Mouse (Mus musculus): Measurements from ENCODE around the gene Apoa2. TPM values are rescaled to one million over a fixed set of nuclear protein-coding genes. Genes with fewer than 3 reads are reported as not detected.
A peak's percentile ranks its signal among the peaks of the same experiment; 100 is the strongest.

Apoa2 gene
- total and polyA plus RNA-seq, 2 experiments from 2014 or later, result 4.5 to 14.5 TPM

DNA sequence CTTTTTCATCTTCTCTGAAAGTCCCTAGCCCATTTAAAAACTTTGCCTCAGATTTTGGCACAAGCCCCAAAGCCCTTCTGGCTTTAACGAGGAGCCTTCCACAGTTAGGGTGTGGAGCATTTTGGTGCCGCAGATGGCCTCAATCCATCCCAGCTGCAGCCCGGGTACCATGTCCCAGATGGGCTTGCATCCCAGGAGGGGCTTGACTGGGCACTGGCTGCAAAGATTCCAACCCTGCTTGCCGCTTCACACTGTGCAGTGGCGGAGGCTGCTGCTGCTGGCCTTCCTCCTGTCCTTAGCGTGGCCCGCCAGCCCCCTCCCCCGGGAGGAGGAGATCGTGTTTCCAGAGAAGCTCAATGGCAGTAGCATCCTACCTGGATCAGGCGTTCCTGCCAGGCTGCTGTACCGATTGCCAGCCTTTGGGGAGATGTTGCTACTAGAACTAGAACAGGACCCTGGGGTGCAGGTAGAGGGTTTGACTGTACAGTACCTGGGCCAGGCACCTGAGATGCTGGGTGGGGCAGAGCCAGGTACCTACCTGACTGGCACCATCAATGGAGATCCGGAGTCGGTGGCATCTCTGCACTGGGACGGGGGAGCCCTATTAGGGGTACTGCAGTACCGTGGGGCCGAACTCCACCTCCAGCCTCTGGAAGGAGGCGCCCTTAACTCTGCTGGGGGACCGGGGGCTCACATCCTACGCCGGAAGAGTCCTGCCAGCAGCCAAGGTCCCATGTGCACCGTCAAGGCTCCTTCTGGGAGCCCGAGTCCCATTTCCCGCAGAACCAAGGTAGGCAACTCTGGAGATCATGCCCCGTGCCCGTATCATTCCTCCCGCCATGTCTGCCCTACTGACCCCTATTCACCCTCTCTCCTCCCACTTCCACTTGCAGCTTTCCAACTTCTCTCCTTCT, 26.1 kb downstream of the Apoa2 start, which contains the start of gene Ndufs2:
TSS of gene Ndufs2 (minus strand) at position 709 of the 914 bp plus-strand sequence.
- Histone ChIP-seq H3K4me3 (ENCODE audit: low read depth, low read length) (peak within 1 kb of the TSS; percentile 50), H3K36me3 (replicated peaks; ENCODE audit: control insufficient read depth, insufficient read depth, low read length) (peaks cover 5% of the 10 kb centered on the region; the same call in 1 of the 2 replicates), H3K4me1 (ENCODE audit: control insufficient read depth, insufficient read depth) (peaks cover 14% of the 10 kb centered on the region), H3K4me2 (ENCODE audit: low read depth, low read length) (peak within 1 kb of the TSS; percentile 65), H3K27me3 (ENCODE audit: control insufficient read depth, insufficient read depth, low read length) (no peaks in the 10 kb centered on the region), H3K9me3 (replicated peaks; ENCODE audit: control insufficient read depth, low read length) (no peaks in the 10 kb centered on the region), H3K9ac (replicated peaks; ENCODE audit: low read depth, low read length) (peak within 1 kb of the TSS; percentile 53), H3K27ac (ENCODE audit: low read depth) (peak within 1 kb of the TSS; percentile 93)
- no peak for TF ChIP-seq EP300 (IDR thresholded peaks at IDR 0.05; ENCODE audit: low read depth)
- TF ChIP-seq CTCF (IDR thresholded peaks at IDR 0.05; ENCODE audit: low read depth), result no peak
- no peak for DNase-seq (ENCODE audit: low spot score)
- 31% methylated on average over 26 of the region's 26 CpGs for WGBS
- ATAC-seq (ENCODE audit: insufficient read depth, low read depth), result no peak

- no peak for DNase-seq (ENCODE audit: low spot score)
- peaks cover 5% of the 10 kb centered on the region; the same call in 1 of the 2 replicates for H3K36me3 ChIP-seq (replicated peaks; ENCODE audit: control insufficient read depth, insufficient read depth, low read length)
- ATAC-seq (ENCODE audit: insufficient read depth, low read depth), result no peak
- H3K27me3 ChIP-seq (ENCODE audit: control insufficient read depth, insufficient read depth, low read length), result no peaks in the 10 kb centered on the region
- peak overlapping the region; percentile 65 for H3K4me2 ChIP-seq (ENCODE audit: low read depth, low read length)
- H3K9ac ChIP-seq (replicated peaks; ENCODE audit: low read depth, low read length), result peak overlapping the region; percentile 53
- peaks cover 12% of the 10 kb centered on the region for H3K4me1 ChIP-seq (ENCODE audit: control insufficient read depth, insufficient read depth)
- TF ChIP-seq CTCF (IDR thresholded peaks at IDR 0.05; ENCODE audit: low read depth), result no peak
- TF ChIP-seq EP300 (IDR thresholded peaks at IDR 0.05; ENCODE audit: low read depth), result no peak
- peak overlapping the region; percentile 93 for H3K27ac ChIP-seq (ENCODE audit: low read depth)
- H3K9me3 ChIP-seq (replicated peaks; ENCODE audit: control insufficient read depth, low read length), result no peaks in the 10 kb centered on the region
- WGBS, result 26% methylated on average over 13 of the region's 13 CpGs
- peak overlapping the region; percentile 50 for H3K4me3 ChIP-seq (ENCODE audit: low read depth, low read length)
Observed at GRCm38 (mm10) chr1:171251594-171252324, 26.9 kb downstream of the Apoa2 start.

- Histone ChIP-seq H3K27me3 (ENCODE audit: control insufficient read depth, insufficient read depth, low read length) (no peaks in the 10 kb centered on the region), H3K4me2 (ENCODE audit: low read depth, low read length) (peak overlapping the region; percentile 65), H3K27ac (ENCODE audit: low read depth) (peak overlapping the region; percentile 93), H3K9ac (replicated peaks; ENCODE audit: low read depth, low read length) (peak overlapping the region; percentile 53; the same call in 1 of the 2 replicates), H3K4me3 (ENCODE audit: low read depth, low read length) (peak overlapping the region; percentile 50; the same call in 1 of the 2 replicates), H3K36me3 (replicated peaks; ENCODE audit: control insufficient read depth, insufficient read depth, low read length) (peaks cover 5% of the 10 kb centered on the region), H3K4me1 (ENCODE audit: control insufficient read depth, insufficient read depth) (peaks cover 11% of the 10 kb centered on the region), H3K9me3 (replicated peaks; ENCODE audit: control insufficient read depth, low read length) (no peaks in the 10 kb centered on the region)
- 55% methylated on average over 17 of the region's 17 CpGs for WGBS
- DNase-seq (ENCODE audit: low spot score), result no peak
- ATAC-seq (ENCODE audit: insufficient read depth, low read depth), result no peak
- TF ChIP-seq CTCF (IDR thresholded peaks at IDR 0.05; ENCODE audit: low read depth), result no peak
- TF ChIP-seq EP300 (IDR thresholded peaks at IDR 0.05; ENCODE audit: low read depth), result no peak
Observed at GRCm38 (mm10) chr1:171252415-171252814, 27.6 kb downstream of the Apoa2 start.

GRCm38 (mm10) chr1:171256095-171256818, 31.4 kb downstream of the Apoa2 start:
- H3K9ac ChIP-seq (replicated peaks; ENCODE audit: low read depth, low read length), result no peak overlapping the region
- 86% methylated on average over 24 of the region's 24 CpGs for WGBS
- no peaks in the 10 kb centered on the region for H3K27me3 ChIP-seq (ENCODE audit: control insufficient read depth, insufficient read depth, low read length)
- H3K4me2 ChIP-seq (ENCODE audit: low read depth, low read length), result no peak overlapping the region
- no peaks in the 10 kb centered on the region for H3K9me3 ChIP-seq (replicated peaks; ENCODE audit: control insufficient read depth, low read length)
- ATAC-seq (ENCODE audit: insufficient read depth, low read depth) (no peak), DNase-seq (ENCODE audit: low spot score) (no peak)
- no peak overlapping the region for H3K27ac ChIP-seq (ENCODE audit: low read depth)
- TF ChIP-seq CTCF (IDR thresholded peaks at IDR 0.05; ENCODE audit: low read depth) (no peak), EP300 (IDR thresholded peaks at IDR 0.05; ENCODE audit: low read depth) (no peak)
- H3K4me1 ChIP-seq (ENCODE audit: control insufficient read depth, insufficient read depth), result no peaks in the 10 kb centered on the region; the same call in 1 of the 2 replicates
- H3K4me3 ChIP-seq (ENCODE audit: low read depth, low read length), result no peak overlapping the region
- H3K36me3 ChIP-seq (replicated peaks; ENCODE audit: control insufficient read depth, insufficient read depth, low read length), result peaks cover 5% of the 10 kb centered on the region
